ENCODE assay signal across 13 mouse cellular contexts in the genomic region with DNA sequence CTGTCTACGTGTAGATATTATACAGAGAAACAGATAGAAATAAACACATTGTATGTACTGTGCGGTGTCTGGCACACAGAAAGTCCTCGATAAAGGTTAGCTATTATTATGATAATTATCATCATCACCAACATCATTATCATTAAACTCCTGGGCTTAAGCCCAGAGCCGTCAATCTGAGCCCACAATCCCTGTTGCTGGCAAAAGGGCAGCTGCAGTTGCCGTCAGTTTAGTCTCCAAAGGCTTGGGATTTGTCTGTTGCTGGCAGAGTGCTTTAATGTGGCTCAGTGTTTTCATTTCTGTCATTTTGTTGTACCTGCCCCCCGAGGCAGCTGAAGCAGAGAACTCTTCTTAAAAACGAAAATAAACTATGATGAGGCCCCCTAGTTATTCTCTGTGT.
"Had no signal": no experiment of that assay in that cellular context is flagged by ENCODE, and none has a peak within 500 bp of the region (broad histone marks: within the 10 kb centered on the region; RNA-seq: fewer than 3 reads in every experiment).

No protein-coding gene starts in this region.

- H3K4me3 ChIP-seq: kidney, embryonic 15.5 days; left cerebral cortex, adult 2 months; liver, embryonic 13.5 days had no signal

- H3K27ac ChIP-seq: kidney, embryonic 15.5 days; left cerebral cortex, adult 2 months; liver, embryonic 13.5 days; macrophage; stomach, postnatal 0 days had no signal

- H3K27me3 ChIP-seq: kidney, embryonic 15.5 days; liver, embryonic 13.5 days had no signal

- H3K4me2 ChIP-seq: kidney, embryonic 15.5 days; liver, embryonic 13.5 days; lung, embryonic 14.5 days had no signal

- DNase-seq: kidney, adult 11 months; kidney, adult 8-10 months; kidney, postnatal 10 days; kidney, postnatal 36 days; layer of hippocampus, postnatal 36 days; liver, embryonic 13.5 days; lung, embryonic 14.5 days; thymus, postnatal 25 days had no signal

- H3K36me3 ChIP-seq: kidney, embryonic 15.5 days; liver, embryonic 13.5 days had no signal

- H3K9me3 ChIP-seq: kidney, embryonic 15.5 days; liver, embryonic 13.5 days had no signal

- H3K9ac ChIP-seq: kidney, embryonic 15.5 days; liver, embryonic 13.5 days; lung, embryonic 14.5 days had no signal

- ATAC-seq: lung, postnatal 0 days had no signal

- H3K4me1 ChIP-seq: kidney, embryonic 15.5 days; liver, embryonic 13.5 days had no signal
